Mouse (Mus musculus): Measurements from ENCODE around the gene Nckap5. TPM values are rescaled to one million over a fixed set of nuclear protein-coding genes. Genes with fewer than 3 reads are reported as not detected.

The Nckap5 gene
- total and polyA plus RNA-seq, 3 experiments, result not detected

GRCm38 (mm10) chr1:125945136-125945535, 885.5 kb downstream of the Nckap5 start:
- no peak overlapping the region for H3K4me3 ChIP-seq (ENCODE audit: control insufficient read depth in 1 of 2, insufficient read depth in 1 of 2, low read depth in 2 of 2, low read length in 2 of 2)
- no peaks in the 10 kb centered on the region for H3K9me3 ChIP-seq (replicated peaks; ENCODE audit: insufficient read depth, low read length)
- H3K27me3 ChIP-seq (ENCODE audit: control insufficient read depth in 1 of 2, insufficient read depth in 2 of 2, low read length in 2 of 2), result no peaks in the 10 kb centered on the region
- TF ChIP-seq CTCF (IDR thresholded peaks at IDR 0.05 in 2 of 3, conservative IDR thresholded peaks at IDR 0.05 in 1 of 3; ENCODE audit: control insufficient read depth in 1 of 3, insufficient read depth in 1 of 3, low read depth in 2 of 3, low read length in 3 of 3, poor library complexity in 1 of 3, severe bottlenecking in 1 of 3), result no peak
- no peak for TF ChIP-seq POLR2AphosphoS5 (IDR thresholded peaks at IDR 0.05; ENCODE audit: borderline replicate concordance, low read depth, low read length)
- no peak for TF ChIP-seq NELFE (IDR thresholded peaks at IDR 0.05; ENCODE audit: low read depth, low read length)
- TF ChIP-seq ZC3H11A (IDR thresholded peaks at IDR 0.05; ENCODE audit: low read depth, low read length), result no peak
- H3K27ac ChIP-seq (ENCODE audit: control insufficient read depth, low read depth, low read length), result no peak overlapping the region
- H3K79me2 ChIP-seq (ENCODE audit: control insufficient read depth, insufficient read depth, low read length, poor library complexity), result no peaks in the 10 kb centered on the region
- no peaks in the 10 kb centered on the region for H3K36me3 ChIP-seq (ENCODE audit: control insufficient read depth in 1 of 2, insufficient read depth in 2 of 2, low read length in 2 of 2)
- no peak overlapping the region for H3K9ac ChIP-seq (ENCODE audit: control insufficient read depth, low read depth, low read length, poor library complexity, severe bottlenecking)
- DNase-seq (ENCODE audit: low read depth, low spot score), result no peak
- H3K4me1 ChIP-seq (ENCODE audit: control insufficient read depth in 1 of 2, insufficient read depth in 2 of 2, low read length in 2 of 2), result no peaks in the 10 kb centered on the region

GRCm38 (mm10) chr1:125943305-125943704, 887.3 kb downstream of the Nckap5 start:
- Histone ChIP-seq H3K27me3 (ENCODE audit: control insufficient read depth in 1 of 2, insufficient read depth in 2 of 2, low read length in 2 of 2) (no peaks in the 10 kb centered on the region), H3K79me2 (ENCODE audit: control insufficient read depth, insufficient read depth, low read length, poor library complexity) (no peaks in the 10 kb centered on the region), H3K36me3 (ENCODE audit: control insufficient read depth in 1 of 2, insufficient read depth in 2 of 2, low read length in 2 of 2) (no peaks in the 10 kb centered on the region), H3K9ac (ENCODE audit: control insufficient read depth, low read depth, low read length, poor library complexity, severe bottlenecking) (no peak overlapping the region), H3K4me1 (ENCODE audit: control insufficient read depth in 1 of 2, insufficient read depth in 2 of 2, low read length in 2 of 2) (no peaks in the 10 kb centered on the region), H3K9me3 (replicated peaks; ENCODE audit: insufficient read depth, low read length) (no peaks in the 10 kb centered on the region), H3K27ac (ENCODE audit: control insufficient read depth, low read depth, low read length) (no peak overlapping the region), H3K4me3 (ENCODE audit: control insufficient read depth in 1 of 2, insufficient read depth in 1 of 2, low read depth in 2 of 2, low read length in 2 of 2) (no peak overlapping the region)
- no peak for TF ChIP-seq E2F4 (IDR thresholded peaks at IDR 0.05; ENCODE audit: borderline replicate concordance, low read depth, low read length)
- TF ChIP-seq RCOR1 (IDR thresholded peaks at IDR 0.05; ENCODE audit: low read depth, low read length), result no peak
- TF ChIP-seq GATA1 (IDR thresholded peaks at IDR 0.05; ENCODE audit: low read depth, low read length), result no peak
- no peak for TF ChIP-seq NRF1 (IDR thresholded peaks at IDR 0.05; ENCODE audit: insufficient read depth, low read depth, low read length, poor library complexity, severe bottlenecking)
- DNase-seq (ENCODE audit: low read depth, low spot score), result no peak

- H3K4me3 ChIP-seq (ENCODE audit: control insufficient read depth in 1 of 2, insufficient read depth in 1 of 2, low read depth in 2 of 2, low read length in 2 of 2), result no peak overlapping the region
- H3K9ac ChIP-seq (ENCODE audit: control insufficient read depth, low read depth, low read length, poor library complexity, severe bottlenecking), result no peak overlapping the region
- no peaks in the 10 kb centered on the region for H3K9me3 ChIP-seq (replicated peaks; ENCODE audit: insufficient read depth, low read length)
- H3K27me3 ChIP-seq (ENCODE audit: control insufficient read depth in 1 of 2, insufficient read depth in 2 of 2, low read length in 2 of 2), result no peaks in the 10 kb centered on the region
- no peaks in the 10 kb centered on the region for H3K4me1 ChIP-seq (ENCODE audit: control insufficient read depth in 1 of 2, insufficient read depth in 2 of 2, low read length in 2 of 2)
- H3K27ac ChIP-seq (ENCODE audit: control insufficient read depth, low read depth, low read length), result no peak overlapping the region
- no peaks in the 10 kb centered on the region for H3K79me2 ChIP-seq (ENCODE audit: control insufficient read depth, insufficient read depth, low read length, poor library complexity)
- no peaks in the 10 kb centered on the region for H3K36me3 ChIP-seq (ENCODE audit: control insufficient read depth in 1 of 2, insufficient read depth in 2 of 2, low read length in 2 of 2)
- no peak for DNase-seq (ENCODE audit: low read depth, low spot score)
- TF ChIP-seq ZNF384 (IDR thresholded peaks at IDR 0.05; ENCODE audit: low read depth, low read length) (no peak), MXI1 (IDR thresholded peaks at IDR 0.05; ENCODE audit: low read depth, low read length) (no peak), EP300 (IDR thresholded peaks at IDR 0.05; ENCODE audit: low read depth in 1 of 2, low read length in 2 of 2) (no peak), TBP (IDR thresholded peaks at IDR 0.05; ENCODE audit: low read depth, low read length) (no peak), MYB (IDR thresholded peaks at IDR 0.05; ENCODE audit: low read depth, low read length) (no peak), ZC3H11A (IDR thresholded peaks at IDR 0.05; ENCODE audit: low read depth, low read length) (no peak), USF2 (IDR thresholded peaks at IDR 0.05; ENCODE audit: borderline replicate concordance in 1 of 2, insufficient read depth in 1 of 2, low read depth in 1 of 2, low read length in 2 of 2) (no peak), ETS1 (IDR thresholded peaks at IDR 0.05; ENCODE audit: low read depth, low read length) (no peak), POLR2AphosphoS2 (IDR thresholded peaks at IDR 0.05; ENCODE audit: low read length) (no peak), USF1 (IDR thresholded peaks at IDR 0.05; ENCODE audit: low read depth, low read length) (no peak)
These were observed 905.1 kb downstream of the Nckap5 start for GRCm38 (mm10) chr1:125925486-125925885.

All from MEL (cell line).